Mouse (Mus musculus) megakaryocyte, embryonic 14.5 days (primary cell): Measurements from ENCODE around the gene Gpc6. TPM values are rescaled to one million over a fixed set of nuclear protein-coding genes. Genes with fewer than 3 reads are reported as not detected.

Experiments used
- H3K27me3 ChIP-seq: replicated peaks from 2 replicates; pipeline ENCODE3; 2012; ENCODE audit warnings: inconsistent platforms
- H3K36me3 ChIP-seq: replicated peaks from 2 replicates; pipeline ENCODE3; 2012; ENCODE audit warnings: low read length, inconsistent platforms, mixed read lengths
- H3K4me1 ChIP-seq: 2 replicates; pipeline ENCODE4 v1.6.1; 2012; ENCODE audit warnings: inconsistent platforms
- H3K4me3 ChIP-seq: replicated peaks from 2 replicates; pipeline ENCODE3; 2012; ENCODE audit warnings: moderate library complexity, mild to moderate bottlenecking, inconsistent platforms
- H3K9me3 ChIP-seq: 2 replicates; pipeline ENCODE4 v1.6.1; 2012; ENCODE audit warnings: inconsistent platforms
- FLI1 ChIP-seq: IDR thresholded peaks from 2 replicates; pipeline ENCODE4 v1.6.1; 2012; ENCODE audit warnings: low read length, inconsistent platforms, mixed read lengths
- GATA1 ChIP-seq: IDR thresholded peaks from 3 replicates; pipeline ENCODE4 v1.6.1; 2012; ENCODE audit warnings: mixed read lengths, low read length, inconsistent platforms, borderline replicate concordance
- polyA plus RNA-seq: library from polyadenylated mRNA; stranded (reverse); fragments of >175 nt; gene quantifications from 2 replicates; pipeline ENCODE4 v1.2.3, GENCODE M21; 2012; ENCODE audit warnings: low replicate concordance; ENCODE audit not compliant: insufficient read depth

Gpc6 gene
- polyA plus RNA-seq, 1 experiment = not detected

DNA sequence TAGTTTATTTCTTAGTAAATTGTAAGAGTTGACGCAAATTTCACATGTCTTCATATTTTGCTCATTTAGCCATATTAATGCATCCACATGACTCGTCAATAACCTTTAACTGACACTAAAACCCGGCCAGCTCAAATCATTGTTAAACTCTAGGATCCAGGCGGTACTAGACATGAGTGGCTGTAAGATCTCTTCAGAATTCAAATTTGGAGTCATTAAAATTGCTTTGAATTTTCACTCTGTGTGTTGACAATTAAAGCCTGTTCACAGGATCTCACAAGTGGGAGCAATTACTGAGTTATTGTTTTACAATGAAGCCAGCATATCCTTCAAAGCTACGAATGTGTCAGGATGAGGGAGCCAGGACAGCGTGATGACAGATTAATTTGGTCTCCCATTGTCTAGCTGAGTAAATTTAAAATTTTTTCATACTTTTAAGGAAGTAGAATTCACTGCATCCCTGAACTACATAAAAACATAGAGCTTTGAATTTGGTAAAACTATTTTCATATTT is 421.3 kb downstream of the Gpc6 start:
- H3K36me3 ChIP-seq = no peaks in the 10 kb centered on the region
- TF ChIP-seq GATA1 = no peak
- H3K9me3 ChIP-seq = peaks cover 27% of the 10 kb centered on the region
- H3K4me3 ChIP-seq = no peak overlapping the region
- H3K4me1 ChIP-seq = no peaks in the 10 kb centered on the region
- H3K27me3 ChIP-seq = no peaks in the 10 kb centered on the region

DNA sequence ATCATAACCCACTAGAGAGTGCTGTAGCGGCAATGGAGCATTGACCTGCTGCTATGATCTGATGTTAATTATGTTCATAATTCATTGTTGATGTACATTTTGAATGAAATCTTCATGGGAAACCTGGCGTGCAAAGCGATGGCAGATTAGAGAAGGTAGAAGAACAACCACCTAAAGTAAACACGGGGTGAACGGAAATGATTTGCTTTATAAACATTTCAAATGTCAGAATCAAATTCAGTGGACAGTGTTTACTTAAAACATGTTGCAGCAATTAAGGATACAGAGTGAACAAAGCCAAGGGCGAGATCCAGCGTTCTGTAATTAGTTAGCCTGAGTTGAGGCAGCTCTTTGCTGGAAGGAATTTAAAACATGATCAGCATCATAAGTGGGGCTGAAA is 426.2 kb downstream of the Gpc6 start:
- Histone ChIP-seq H3K4me3 (no peak overlapping the region), H3K9me3 (peaks cover 10% of the 10 kb centered on the region), H3K4me1 (no peaks in the 10 kb centered on the region), H3K36me3 (no peaks in the 10 kb centered on the region), H3K27me3 (no peaks in the 10 kb centered on the region)
- no peak for TF ChIP-seq FLI1
- no peak for TF ChIP-seq GATA1

DNA sequence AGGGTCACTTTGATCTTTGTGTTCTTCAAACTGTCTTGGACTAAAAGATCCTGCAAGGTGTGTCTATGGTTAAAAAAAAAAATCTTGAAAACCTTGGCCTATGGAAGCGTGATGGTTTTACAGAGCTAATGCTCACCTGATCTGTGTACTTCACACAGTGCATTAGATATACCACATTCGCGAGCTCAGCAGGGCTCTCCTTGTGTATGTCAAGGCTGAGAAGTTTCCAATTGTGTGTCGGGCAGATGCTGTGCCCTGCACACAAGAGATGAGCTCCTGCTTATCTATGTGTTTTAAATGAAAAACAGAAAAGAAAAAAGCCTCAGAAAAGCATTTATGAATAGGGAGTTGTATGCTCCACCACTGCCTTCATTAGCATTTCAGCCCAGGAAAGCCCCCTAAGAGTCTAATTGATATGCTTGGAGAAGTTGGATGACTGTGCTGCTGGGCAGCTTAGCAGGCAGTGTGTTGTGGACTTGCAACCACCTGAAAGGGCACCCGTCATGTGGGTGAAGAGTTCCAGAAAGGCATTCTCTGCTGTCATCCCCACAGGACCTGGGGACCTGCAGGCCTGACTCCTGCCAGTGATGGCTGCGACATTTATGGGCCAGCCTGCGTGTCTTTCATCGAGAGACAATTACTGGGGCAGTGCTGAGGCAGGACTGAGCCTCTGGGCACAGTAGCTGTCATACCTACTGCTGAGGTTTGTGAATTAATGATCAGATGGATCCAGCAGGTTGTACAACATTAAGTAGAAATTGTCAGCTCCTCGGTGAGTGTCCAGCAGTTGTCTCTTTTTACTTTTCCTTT is 436.2 kb downstream of the Gpc6 start:
- Histone ChIP-seq H3K27me3 (no peaks in the 10 kb centered on the region), H3K4me3 (no peak overlapping the region), H3K4me1 (no peaks in the 10 kb centered on the region), H3K36me3 (no peaks in the 10 kb centered on the region), H3K9me3 (peaks cover 20% of the 10 kb centered on the region)
- TF ChIP-seq GATA1 = no peak
- TF ChIP-seq FLI1 = no peak

DNA sequence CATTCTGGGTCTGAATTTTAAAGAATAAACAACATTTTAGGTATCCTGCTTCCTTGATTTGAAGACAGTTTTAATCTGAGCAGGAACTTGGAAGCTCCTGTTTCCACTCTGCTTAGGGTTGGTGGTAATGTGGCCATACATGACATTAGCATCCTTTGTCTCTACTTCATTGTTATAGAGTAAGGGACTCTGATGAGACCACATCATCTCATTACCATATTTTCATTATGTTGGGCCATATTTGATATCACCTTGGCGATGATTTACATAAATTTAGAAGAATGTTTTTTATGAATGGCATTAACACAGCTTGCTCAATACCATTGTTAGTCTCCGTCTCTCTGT is 436.8 kb downstream of the Gpc6 start:
- no peak overlapping the region for H3K4me3 ChIP-seq
- H3K27me3 ChIP-seq = no peaks in the 10 kb centered on the region
- H3K9me3 ChIP-seq = peaks cover 20% of the 10 kb centered on the region
- H3K4me1 ChIP-seq = no peaks in the 10 kb centered on the region
- H3K36me3 ChIP-seq = no peaks in the 10 kb centered on the region
- TF ChIP-seq FLI1 (no peak), GATA1 (no peak)

DNA sequence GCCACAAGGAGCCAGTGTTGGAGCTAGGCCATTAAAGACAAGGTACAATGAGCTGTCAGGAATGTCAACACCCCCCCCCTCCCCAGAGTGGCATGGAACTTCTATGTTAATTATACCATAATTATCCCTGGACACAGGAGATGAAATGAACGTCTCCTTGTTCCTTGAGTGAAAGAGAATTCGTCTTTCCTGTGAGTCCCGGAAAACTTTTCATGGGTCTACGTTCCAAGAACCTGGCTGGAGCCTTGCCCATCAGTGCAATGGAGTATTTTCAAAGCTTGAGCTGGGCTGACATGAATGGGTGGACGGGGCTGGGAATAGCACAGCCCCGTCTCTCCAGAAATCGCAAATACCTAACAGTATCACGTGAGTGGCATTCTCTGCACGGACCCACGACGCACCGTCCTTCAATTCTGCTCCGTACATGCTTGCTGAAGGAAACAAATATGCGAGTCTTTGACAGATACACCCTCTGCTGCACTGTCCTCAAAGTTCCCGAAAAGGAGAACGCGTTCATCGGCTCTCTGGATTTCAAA is 444.3 kb downstream of the Gpc6 start:
- Histone ChIP-seq H3K36me3 (no peaks in the 10 kb centered on the region), H3K4me3 (no peak overlapping the region), H3K4me1 (no peaks in the 10 kb centered on the region), H3K27me3 (no peaks in the 10 kb centered on the region), H3K9me3 (peaks cover 16% of the 10 kb centered on the region)
- TF ChIP-seq FLI1 (no peak), GATA1 (no peak)

DNA sequence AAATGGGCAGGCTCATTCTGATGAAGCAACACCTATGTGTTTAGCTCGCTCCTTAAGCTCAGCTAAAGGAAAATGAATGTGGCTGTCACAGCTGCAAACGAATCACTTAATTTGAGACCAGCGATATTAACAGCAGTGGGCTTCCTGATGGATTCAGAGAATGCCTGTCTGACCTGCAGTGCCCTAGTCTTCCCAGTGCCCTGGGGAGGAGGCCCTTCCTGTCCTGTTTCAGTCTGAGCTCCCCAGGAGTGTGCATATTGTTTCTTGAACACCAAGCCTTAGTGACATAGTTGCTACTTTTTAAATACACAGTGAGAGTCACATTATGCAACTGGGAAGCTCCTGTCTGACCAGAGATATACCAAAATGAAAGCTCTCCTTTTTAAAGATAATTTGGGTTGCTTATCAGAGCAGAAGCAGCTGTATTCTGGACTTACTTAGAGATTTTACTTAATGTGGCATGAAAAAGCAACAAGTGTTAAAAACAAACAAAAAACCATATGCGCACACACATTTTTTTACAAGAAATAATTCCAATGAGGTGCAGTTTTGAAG is 451.8 kb downstream of the Gpc6 start:
- H3K27me3 ChIP-seq = no peaks in the 10 kb centered on the region
- TF ChIP-seq GATA1 = no peak
- TF ChIP-seq FLI1 = no peak

DNA sequence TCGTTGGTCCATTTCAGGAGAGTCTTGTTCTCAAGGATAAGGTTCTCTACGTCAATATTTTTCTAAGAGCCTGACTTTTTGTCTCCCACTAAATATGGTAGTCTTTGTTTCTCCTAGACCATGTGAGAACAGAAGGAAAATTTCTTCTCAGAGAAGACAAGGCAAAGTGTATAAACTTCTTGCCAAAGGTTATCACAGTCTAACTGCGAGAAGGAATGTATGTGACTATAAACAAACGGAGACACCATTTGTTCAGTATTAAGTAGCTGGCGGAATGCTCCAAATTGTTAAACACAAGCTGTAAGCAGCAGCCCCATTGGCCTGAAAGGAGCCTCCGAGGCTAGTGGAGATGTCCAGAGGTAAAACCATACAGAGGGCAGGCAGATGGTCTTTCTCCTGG is 454.9 kb downstream of the Gpc6 start:
- TF ChIP-seq FLI1 (no peak), GATA1 (no peak)
- Histone ChIP-seq H3K4me1 (no peaks in the 10 kb centered on the region), H3K4me3 (no peak overlapping the region), H3K27me3 (no peaks in the 10 kb centered on the region), H3K9me3 (peaks cover 17% of the 10 kb centered on the region; the same call in 1 of the 2 replicates), H3K36me3 (no peaks in the 10 kb centered on the region)

More for the DNA sequence above, 451.8 kb downstream of the Gpc6 start:
- Histone ChIP-seq H3K4me3 (no peak overlapping the region), H3K4me1 (no peaks in the 10 kb centered on the region), H3K36me3 (no peaks in the 10 kb centered on the region), H3K9me3 (peaks cover 4% of the 10 kb centered on the region; the same call in 1 of the 2 replicates)

DNA sequence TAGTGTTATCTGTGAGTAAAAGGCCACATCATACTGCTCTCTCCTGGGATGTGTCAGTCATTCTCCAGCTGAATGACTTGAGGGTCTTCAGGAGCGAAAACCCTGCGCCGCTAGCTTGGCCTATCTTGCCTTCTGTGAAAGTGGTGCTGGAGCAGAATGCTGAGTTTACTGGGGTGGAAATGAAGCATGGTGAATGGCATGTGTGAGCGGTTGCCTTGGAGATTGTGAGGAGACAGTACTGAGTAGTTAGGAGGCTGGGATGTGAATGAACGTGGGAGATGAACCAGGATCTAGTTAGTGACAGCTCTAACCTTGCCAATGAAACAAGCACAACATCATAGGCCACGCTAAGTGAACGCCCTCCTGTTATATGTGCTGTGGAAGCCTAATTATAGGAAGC is 458.1 kb downstream of the Gpc6 start:
- no peak for TF ChIP-seq GATA1
- TF ChIP-seq FLI1 = no peak
- Histone ChIP-seq H3K27me3 (no peaks in the 10 kb centered on the region), H3K36me3 (no peaks in the 10 kb centered on the region), H3K4me3 (no peak overlapping the region), H3K9me3 (peaks cover 24% of the 10 kb centered on the region; the same call in 1 of the 2 replicates), H3K4me1 (no peaks in the 10 kb centered on the region)

DNA sequence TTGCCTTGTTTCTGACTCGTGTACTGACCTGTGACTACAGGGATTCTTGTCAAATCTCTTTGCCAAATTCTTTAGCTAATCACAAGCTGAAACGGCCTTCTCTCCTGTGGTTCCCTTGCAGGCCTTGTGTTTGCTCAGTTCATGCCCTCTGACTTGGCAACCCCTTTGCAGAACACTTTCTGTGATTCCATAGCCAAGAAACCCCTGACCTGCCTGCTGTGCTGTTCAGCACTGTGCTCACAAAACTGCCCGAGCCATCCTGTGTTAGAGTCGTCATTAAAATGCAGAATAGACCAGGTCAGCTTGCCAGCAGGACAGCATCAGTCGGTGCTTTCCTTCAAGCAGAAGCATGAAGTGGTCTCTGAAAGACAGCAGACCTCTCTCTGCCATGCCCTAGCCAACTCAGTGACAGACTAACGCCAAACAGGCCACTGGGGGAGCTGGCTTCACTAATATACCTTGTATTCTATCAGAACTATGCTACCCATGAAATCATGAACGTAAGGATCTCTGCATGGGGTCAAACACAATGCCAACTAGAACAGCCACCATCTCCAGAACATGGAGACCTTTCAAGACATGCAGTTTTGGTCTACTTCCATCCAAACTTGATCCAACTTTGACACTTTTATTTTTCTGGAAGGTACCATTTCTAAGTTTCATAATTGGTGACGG is 459.1 kb downstream of the Gpc6 start:
- Histone ChIP-seq H3K27me3 (no peaks in the 10 kb centered on the region), H3K4me3 (no peak overlapping the region), H3K9me3 (peaks cover 24% of the 10 kb centered on the region; the same call in 1 of the 2 replicates), H3K4me1 (no peaks in the 10 kb centered on the region), H3K36me3 (no peaks in the 10 kb centered on the region)
- TF ChIP-seq FLI1 (no peak), GATA1 (no peak)

DNA sequence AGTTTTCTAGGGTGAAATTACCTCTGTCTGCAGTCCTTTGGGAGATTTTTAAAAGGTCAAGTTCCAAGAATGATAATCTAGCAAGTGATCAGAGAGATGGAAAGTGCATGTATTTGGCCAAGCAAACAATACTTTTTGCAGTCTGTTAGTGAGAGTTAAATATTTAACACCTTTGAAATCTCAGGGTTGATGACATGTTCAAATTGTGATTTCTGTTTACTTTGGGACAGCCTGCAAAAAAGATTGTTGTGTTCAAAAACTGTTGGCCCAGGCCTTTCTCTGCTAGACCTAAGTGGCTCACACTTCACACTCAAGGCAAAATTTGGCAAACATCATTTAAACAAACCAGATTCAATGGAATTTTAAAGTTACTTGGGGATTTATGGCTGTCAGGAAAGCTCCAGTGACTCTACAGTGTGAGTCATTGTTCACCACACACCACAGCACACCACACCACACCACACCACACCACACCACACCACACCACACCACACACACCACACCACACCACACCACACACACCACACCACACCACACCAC is 460.7 kb downstream of the Gpc6 start:
- H3K9me3 ChIP-seq = peaks cover 26% of the 10 kb centered on the region; the same call in 1 of the 2 replicates
- TF ChIP-seq FLI1 (no peak), GATA1 (no peak)
- no peaks in the 10 kb centered on the region for H3K27me3 ChIP-seq
- H3K36me3 ChIP-seq = no peaks in the 10 kb centered on the region
- H3K4me3 ChIP-seq = no peak overlapping the region
- no peaks in the 10 kb centered on the region for H3K4me1 ChIP-seq
